Mouse (Mus musculus): ENCODE measurements around the gene Pkn2.

Gene Pkn2

DNA sequence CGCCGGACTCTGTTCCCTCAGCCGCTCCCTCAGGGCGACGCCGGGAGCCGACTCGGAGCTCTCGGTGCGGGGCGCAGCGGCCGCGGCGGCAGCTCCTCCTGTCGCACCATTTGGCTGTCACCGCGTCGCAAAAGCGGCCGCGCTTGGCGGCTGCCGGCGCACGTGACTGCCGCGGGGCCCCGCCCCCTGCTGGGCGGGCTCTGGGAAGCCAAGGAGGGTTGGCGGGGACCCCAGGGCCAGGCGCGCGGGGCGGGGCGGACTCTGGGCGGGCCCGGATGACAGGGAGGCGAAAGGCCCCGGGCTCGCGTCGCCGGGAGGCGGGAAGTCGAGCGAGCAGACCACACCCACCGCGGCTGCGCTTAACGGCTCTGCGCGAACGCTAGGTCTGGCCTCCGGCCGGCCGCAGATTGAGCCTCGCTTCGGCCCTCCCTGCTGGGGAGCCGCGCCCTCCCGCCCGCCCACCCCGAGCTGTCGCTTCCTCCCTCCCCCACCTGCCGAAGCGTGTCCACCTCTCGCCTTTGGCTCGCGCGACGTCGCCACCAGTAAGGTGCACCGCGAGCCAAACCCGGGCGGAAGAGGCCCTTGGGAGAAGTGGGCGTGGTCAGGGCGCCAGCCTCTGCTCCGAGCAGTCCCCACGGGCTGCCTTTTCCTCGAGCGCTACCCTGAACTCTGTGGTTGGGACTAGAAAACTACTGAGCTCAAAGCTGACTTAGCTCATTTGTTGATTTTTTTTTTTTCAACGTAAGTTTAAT lies at the start of gene Pkn2:
Gene Pkn2 (minus strand): TSS at position 133 of the 752 bp plus-strand sequence.
- in situ Hi-C loops (cut with MboI; ENCODE audit: low sequenced_read_pairs): no loop called here

DNA sequence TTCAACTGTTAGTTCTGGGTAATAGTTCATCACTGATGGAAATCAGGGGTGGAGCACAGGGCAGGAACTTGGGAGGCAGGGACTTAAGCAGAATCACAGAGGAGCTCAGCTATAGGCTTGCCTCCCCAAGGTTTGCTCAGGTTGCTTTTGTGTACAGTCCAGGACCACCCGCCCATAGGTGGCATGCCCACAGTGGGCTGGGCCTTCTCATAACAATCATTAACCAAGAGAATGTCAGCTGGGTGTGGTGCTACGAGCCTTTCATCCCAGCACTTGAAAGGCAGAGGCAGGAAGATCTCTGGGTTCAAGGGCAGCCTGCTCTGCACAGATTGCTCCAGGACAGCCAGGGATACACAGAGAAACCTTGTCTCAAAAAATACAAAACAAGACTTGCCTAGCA lies 48.1 kb upstream of the Pkn2 start:
- in situ Hi-C loops (cut with MboI; ENCODE audit: low sequenced_read_pairs): no loop called here

DNA sequence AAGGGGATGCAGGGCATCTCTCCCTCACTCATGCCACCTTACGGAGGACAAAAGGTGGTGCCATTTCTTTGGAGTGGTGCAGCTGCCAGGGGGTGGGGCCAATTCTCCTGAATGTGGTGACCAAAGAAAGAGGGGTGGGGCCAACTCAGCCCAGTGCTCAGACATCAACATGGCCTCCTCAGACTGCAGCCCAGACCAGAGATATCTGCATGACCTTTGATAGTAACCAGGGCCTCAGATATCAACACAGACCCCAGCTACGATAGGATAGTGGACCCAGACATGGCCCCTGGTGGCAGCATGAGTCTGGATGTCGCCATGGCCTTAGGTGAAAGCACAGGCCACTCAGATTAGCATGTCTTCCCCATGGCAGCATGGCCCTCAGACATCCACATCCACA lies 45.5 kb upstream of the Pkn2 start:
- in situ Hi-C loops (cut with MboI; ENCODE audit: low sequenced_read_pairs): no loop called here

DNA sequence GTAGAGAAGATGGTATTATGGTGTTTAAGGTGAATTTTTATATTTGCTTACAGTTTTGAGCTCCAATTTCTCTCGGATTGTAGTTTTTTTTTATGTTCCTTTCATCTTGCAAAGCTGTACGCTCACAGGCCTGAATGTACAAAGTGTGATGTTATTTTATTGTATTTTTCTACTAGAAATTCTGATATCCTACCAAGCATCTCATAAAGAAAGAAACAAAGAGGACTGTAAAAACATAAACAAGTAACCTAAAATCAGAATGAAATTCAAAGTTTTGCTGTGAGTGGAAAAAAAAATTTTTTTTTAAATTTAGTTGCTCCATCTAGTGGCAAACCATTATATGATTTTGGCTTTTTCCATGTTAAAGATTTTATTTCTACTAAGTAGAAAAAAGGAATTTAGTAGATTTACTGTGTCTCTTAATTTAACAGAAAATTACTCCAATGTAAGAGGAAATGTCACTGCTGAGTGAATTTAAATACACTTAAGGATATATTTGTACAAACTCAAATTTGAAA lies 43.1 kb upstream of the Pkn2 start:
- in situ Hi-C loops (cut with MboI; ENCODE audit: low sequenced_read_pairs): no loop called here

GRCm38 (mm10) chr3:142919070-142919469 lies 37.3 kb upstream of the Pkn2 start:
- in situ Hi-C loops (cut with MboI; ENCODE audit: low sequenced_read_pairs): no loop called here

GRCm38 (mm10) chr3:142917760-142918439 lies 36.1 kb upstream of the Pkn2 start:
- in situ Hi-C loops (cut with MboI; ENCODE audit: low sequenced_read_pairs): no loop called here

DNA sequence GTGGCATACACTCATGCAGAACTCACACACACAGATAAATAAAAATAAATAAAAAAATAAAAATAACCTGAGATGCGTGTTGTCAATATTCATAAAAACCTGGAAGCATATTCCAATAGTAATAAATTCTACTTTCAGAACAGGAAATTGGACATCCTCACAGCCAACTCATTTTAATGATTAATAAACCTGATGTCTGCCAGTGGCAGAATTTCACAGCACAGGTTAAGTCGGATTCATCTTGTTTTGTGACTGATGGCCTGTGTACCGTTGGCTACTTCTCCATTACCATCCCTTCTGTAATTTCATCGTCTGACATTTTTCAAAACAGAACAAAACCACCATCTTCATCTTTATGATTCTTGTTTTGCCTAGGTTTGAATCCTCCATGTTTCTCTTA lies 35.4 kb upstream of the Pkn2 start:
- in situ Hi-C loops (cut with MboI; ENCODE audit: low sequenced_read_pairs): no loop called here

DNA sequence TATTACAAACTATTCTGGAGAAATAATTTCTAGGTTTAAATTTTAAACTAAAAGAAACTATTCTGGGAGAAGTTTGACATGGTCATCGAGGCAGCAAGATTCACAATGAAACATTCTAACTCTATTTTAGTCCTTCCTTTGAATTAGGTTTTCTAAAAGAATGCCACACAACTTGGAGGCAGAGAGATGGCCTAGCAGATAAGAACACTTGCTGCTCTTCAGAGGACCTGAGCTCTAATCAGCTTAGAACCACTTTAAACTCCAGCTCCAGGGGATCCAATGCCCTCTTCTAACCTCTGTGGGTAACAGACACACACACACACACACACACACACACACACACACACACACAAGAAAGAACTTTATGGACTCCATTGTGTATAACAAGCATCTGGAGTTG lies 31.5 kb upstream of the Pkn2 start:
- in situ Hi-C loops (cut with MboI; ENCODE audit: low sequenced_read_pairs): no loop called here

- in situ Hi-C loops (cut with MboI; ENCODE audit: low sequenced_read_pairs): no loop called here
Observed at GRCm38 (mm10) chr3:142899683-142900082, 17.9 kb upstream of the Pkn2 start.

DNA sequence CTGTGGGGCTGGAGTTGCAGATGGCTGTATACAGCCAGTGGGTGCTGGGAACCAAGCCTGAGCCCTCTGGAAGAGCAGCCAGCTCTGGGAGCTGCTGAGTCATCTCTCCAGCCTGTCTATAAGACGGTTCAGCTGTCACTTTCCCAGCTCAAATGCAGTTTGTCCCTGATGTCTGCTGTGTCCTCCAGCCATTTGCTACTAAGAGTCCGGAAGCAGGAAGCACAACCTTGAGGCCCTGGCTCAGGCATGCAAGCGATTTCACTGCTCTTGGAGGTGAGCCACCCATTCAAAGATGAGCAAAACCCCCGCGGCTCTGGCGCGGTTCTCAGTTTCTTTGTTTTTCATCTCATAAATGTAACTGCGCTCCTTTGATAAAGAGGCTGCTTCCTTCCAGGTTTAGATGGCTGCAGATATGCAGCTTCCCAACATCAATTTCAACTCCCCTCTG lies 17.2 kb upstream of the Pkn2 start:
- in situ Hi-C loops (cut with MboI; ENCODE audit: low sequenced_read_pairs): no loop called here

DNA sequence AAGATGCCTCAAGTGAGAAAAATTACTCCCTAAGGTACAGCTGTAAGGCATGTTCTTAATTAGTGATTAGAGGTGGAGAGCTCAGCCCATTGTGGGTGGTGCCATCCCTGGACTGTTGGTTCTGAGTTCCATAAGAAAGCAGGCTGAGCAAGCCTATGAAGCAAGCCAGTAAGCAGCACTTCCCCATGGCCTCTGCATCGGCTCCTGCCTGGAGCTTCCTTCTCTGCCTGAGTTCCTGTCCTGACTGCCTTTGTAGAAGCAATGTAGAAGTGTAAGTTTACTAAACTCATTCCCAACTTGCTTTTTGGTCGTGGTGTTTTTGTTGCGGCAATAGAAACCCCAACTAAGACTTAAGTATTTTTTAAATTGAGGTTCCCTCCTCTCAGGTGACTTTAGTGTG lies 8.6 kb upstream of the Pkn2 start:
- in situ Hi-C loops (cut with MboI; ENCODE audit: low sequenced_read_pairs): no loop called here

DNA sequence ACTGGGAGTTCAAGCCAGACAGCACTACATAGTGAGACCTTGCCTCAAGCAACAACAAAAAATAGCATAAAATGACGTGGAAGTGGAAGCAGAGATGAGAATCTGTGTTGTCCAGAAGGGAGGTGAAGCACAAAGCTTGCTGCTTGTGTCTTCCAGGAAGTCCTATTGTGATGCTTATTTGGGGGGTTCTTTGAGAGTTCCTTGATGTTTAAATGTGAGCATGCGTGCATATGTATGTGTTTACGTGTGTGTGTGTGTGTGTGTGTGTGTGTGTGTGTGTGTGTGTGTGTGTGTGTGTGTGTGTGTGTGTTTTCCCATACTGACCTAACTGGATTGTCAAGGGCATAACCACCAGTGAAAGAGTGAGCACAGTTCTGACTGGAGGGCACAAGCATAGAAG lies 5.2 kb upstream of the Pkn2 start:
- in situ Hi-C loops (cut with MboI; ENCODE audit: low sequenced_read_pairs): no loop called here

DNA sequence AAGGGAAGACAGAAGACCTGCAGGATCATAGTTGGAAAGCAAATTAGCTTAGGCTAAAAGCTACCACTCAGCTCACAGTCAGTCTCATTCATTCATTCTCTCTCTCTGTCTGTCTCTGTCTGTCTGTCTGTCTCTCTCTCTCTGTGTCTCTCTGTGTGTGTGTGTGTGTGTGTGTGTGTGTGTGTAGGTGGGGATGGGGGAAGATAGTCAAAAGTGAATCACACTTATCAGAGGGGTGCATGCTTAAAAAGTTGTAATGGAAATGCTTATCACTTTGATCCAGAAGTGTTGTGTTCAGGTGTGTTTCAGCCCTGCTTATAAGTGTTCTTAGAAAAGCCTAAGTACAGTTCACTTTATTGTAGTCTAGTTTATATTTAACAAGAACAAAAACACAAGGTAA lies 2.8 kb upstream of the Pkn2 start:
- in situ Hi-C loops (cut with MboI; ENCODE audit: low sequenced_read_pairs): no loop called here

- in situ Hi-C loops (cut with MboI; ENCODE audit: low sequenced_read_pairs): no loop called here
Observed at GRCm38 (mm10) chr3:142881589-142881871, 274 bp downstream of the Pkn2 start.

DNA sequence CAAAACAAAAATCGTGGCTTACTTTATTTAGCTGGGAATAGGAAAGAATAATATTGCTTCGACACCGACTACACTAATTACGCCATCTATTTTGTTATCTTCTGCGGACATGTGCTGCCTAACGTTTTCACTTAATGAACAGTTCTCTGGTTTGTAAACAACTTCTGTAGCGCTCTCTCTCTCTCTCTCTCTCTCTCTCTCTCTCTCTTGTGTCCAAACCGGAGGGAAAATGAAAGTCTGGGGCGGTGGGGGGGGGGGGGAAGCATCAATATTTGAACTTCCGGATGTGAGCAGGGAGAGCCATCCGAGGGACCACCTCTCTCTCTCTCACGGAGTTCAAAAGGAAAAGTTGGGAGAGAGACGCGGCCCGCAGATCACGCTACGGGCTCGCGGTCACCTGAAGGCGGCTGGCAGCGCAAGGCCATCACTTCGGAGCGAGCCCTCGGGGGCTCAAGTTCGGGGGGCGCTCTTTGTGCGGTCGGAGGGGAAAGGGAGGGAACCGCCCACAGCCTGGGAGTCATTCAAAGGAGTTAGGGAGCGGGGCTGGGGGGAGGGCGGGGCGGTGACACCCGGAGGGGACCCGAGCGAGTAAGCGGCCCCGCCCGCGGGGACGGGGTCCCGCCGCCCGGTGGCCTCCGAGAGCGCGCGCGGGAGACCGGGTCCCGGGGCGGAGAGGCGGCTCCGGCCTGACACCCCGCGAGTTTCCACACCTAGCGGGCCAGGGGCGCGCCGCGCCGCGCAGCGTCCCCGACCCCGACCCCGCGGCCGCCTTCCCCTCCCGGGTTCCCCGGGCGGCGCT lies 815 bp downstream of the Pkn2 start:
- in situ Hi-C loops (cut with MboI; ENCODE audit: low sequenced_read_pairs): no loop called here

DNA sequence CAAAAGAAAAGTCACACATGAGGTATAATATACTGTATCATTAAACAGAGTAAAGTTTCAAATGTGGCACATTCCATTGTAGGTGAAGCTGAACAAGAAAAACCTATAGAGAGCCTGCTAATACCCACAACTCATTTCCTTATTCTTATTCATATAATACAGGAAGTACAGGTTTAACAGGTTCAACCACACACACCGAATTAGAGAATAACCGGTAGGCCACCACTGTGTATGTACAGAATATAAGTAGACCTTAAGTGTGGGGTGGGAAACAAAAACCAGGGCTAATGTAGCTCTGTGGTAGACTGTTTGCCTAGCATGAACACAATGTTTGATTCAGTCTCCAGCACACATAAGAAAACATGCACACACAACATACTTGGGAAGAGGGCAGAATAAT lies 18.6 kb downstream of the Pkn2 start:
- in situ Hi-C loops (cut with MboI; ENCODE audit: low sequenced_read_pairs): no loop called here

DNA sequence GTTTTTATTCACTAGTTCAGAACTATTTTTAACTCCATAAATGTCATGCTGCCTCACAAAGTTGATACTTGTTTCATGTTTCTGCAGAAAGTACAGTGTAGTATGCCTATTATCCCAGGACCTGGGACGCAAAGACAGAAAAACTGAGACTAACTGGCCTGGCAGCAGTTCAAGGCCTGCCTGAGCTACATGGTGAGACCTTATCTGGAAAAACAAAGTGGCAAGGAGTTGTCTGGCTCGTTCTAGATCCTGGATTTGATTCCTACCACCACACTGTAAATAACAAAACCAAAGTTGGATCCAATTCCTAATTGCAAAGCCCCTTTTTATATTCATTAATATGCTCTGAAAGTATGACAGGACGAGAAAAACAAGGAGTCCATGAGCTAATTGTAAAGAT lies 25.0 kb downstream of the Pkn2 start:
- in situ Hi-C loops (cut with MboI; ENCODE audit: low sequenced_read_pairs): no loop called here

DNA sequence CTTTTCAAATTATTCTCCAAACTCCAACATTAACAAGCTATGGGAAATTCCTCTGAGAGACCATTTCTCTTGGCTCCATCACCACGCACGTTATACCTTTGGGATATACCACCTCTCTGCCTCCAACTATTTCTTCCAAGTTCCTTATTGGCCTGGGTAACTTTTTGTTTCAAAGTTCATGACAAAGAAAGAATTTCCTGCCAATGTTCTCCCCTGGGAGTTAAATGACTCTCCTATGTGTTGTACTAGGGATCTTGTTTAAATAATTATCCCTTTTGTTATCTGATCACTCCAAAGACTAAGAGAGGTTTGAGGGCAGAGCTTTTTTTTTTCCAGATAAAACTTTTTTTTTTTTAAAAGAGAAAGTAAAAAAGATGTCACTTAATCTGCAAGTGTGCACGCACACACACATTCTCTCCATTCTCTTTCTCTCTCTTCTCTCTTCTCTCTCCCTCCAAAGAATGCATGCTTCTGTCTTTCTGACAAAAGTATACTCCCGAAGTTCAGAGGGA lies 25.8 kb downstream of the Pkn2 start:
- in situ Hi-C loops (cut with MboI; ENCODE audit: low sequenced_read_pairs): no loop called here

- in situ Hi-C loops (cut with MboI; ENCODE audit: low sequenced_read_pairs): no loop called here
Observed at GRCm38 (mm10) chr3:142852911-142853310, 28.9 kb downstream of the Pkn2 start.

DNA sequence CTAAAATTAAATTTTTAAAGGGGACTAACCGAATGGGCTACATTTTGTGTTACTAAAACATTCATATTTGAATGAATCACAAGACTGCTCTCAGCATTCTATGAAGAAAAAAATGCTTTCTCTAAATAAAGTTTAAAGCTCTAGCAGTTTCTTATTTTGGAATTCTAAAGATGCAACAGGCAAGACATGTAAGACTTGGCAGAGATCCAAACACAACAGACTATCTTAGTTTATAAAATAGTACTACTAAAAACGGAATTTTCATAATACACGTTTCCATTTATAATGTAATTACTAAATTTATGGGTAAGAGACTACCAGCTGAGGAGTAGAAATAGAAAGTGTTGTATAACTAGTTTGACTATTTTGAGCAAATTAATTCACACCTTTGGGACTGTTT lies 30.2 kb downstream of the Pkn2 start:
- in situ Hi-C loops (cut with MboI; ENCODE audit: low sequenced_read_pairs): no loop called here

- in situ Hi-C loops (cut with MboI; ENCODE audit: low sequenced_read_pairs): no loop called here
Observed at GRCm38 (mm10) chr3:142839961-142840360, 41.8 kb downstream of the Pkn2 start.

DNA sequence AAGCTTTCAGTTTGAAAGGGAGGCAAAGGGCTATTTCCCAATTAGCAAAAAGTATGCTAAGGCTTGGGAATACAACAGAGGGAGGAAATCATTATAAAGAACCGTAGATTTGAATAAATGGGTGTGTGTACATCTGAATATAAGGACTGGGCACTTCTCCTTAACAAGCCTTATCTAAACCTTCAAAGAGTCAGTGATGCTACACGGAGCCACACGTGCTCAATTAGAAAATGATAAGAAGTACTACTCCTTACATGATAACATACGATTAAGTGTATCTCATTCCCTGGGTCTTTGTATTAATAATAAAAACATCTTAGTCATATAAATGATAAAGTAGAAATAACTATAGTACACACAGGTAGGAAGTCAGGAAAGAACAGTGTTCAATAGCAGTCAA lies 47.0 kb downstream of the Pkn2 start:
- in situ Hi-C loops (cut with MboI; ENCODE audit: low sequenced_read_pairs): no loop called here
